Mouse (Mus musculus) macrophage (primary cell): Measurements from ENCODE around the gene Ift43. TPM values are rescaled to one million over a fixed set of nuclear protein-coding genes. Genes with fewer than 3 reads are reported as not detected.

Source experiments
- H3K27ac ChIP-seq: fragments of 350-480 bp; formaldehyde crosslinking; 2 replicates; pipeline ENCODE4 v1.9.0; 2021
- H3K36me3 ChIP-seq: fragments of 350-480 bp; formaldehyde crosslinking; 2 replicates; pipeline ENCODE4 v1.9.0; 2021; ENCODE audit errors: inconsistent target
- H3K4me3 ChIP-seq: fragments of 350-480 bp; formaldehyde crosslinking; 2 replicates; pipeline ENCODE4 v1.9.0; 2021; ENCODE audit errors: inconsistent target
- H3K79me2 ChIP-seq: fragments of 350-480 bp; formaldehyde crosslinking; 2 replicates; pipeline ENCODE4 v1.9.0; 2021; ENCODE audit errors: inconsistent target
- WGBS: methylation state at CpG from one replicate; pipeline ENCODE4 v1.1.7; 2026; ENCODE audit warnings: inconsistent platforms; ENCODE audit not compliant: missing documents; 5-methylcytosine and 5-hydroxymethylcytosine counted together
- polyA plus RNA-seq: library from polyadenylated mRNA; stranded (reverse); fragments of 250-400 nt; gene quantifications from 3 replicates; pipeline ENCODE4 v1.2.4, GENCODE M21; 2018; ENCODE audit warnings: inconsistent platforms

Ift43 gene
- polyA plus RNA-seq, 1 experiment from 2014 or later = 13.1 TPM

- Histone ChIP-seq H3K36me3 (no peaks in the 10 kb centered on the region), H3K27ac (no peak overlapping the region), H3K4me3 (no peak overlapping the region), H3K79me2 (no peaks in the 10 kb centered on the region)
Observed at GRCm38 (mm10) chr12:86064796-86065195, 17.5 kb upstream of the Ift43 start.

- WGBS = 95% methylated on average over 6 of the region's 6 CpGs
- Histone ChIP-seq H3K36me3 (no peaks in the 10 kb centered on the region), H3K79me2 (no peaks in the 10 kb centered on the region), H3K4me3 (no peak overlapping the region), H3K27ac (no peak overlapping the region)
Observed at GRCm38 (mm10) chr12:86071432-86071831, 10.9 kb upstream of the Ift43 start.

- H3K79me2 ChIP-seq = no peaks in the 10 kb centered on the region
- H3K27ac ChIP-seq = no peak overlapping the region
- no peaks in the 10 kb centered on the region for H3K36me3 ChIP-seq
- H3K4me3 ChIP-seq = no peak overlapping the region
- WGBS = 92% methylated on average over 12 of the region's 12 CpGs
Observed at GRCm38 (mm10) chr12:86074681-86075080, 7.7 kb upstream of the Ift43 start.

- WGBS = 93% methylated on average over 7 of the region's 7 CpGs
- Histone ChIP-seq H3K4me3 (no peak overlapping the region), H3K79me2 (no peaks in the 10 kb centered on the region), H3K27ac (no peak overlapping the region), H3K36me3 (no peaks in the 10 kb centered on the region)
Observed at GRCm38 (mm10) chr12:86075358-86075757, 7.0 kb upstream of the Ift43 start.

GRCm38 (mm10) chr12:86076321-86076901, 5.9 kb upstream of the Ift43 start:
- no peaks in the 10 kb centered on the region for H3K79me2 ChIP-seq
- no peak overlapping the region for H3K27ac ChIP-seq
- no peak overlapping the region for H3K4me3 ChIP-seq
- H3K36me3 ChIP-seq = no peaks in the 10 kb centered on the region
- whole genome bisulfite sequencing = 41% methylated on average over 13 of the region's 13 CpGs

GRCm38 (mm10) chr12:86077322-86077721, 5.0 kb upstream of the Ift43 start:
- 92% methylated on average over 8 of the region's 8 CpGs for WGBS
- no peak overlapping the region for H3K4me3 ChIP-seq
- no peaks in the 10 kb centered on the region for H3K79me2 ChIP-seq
- H3K27ac ChIP-seq = no peak overlapping the region
- no peaks in the 10 kb centered on the region for H3K36me3 ChIP-seq

GRCm38 (mm10) chr12:86077736-86078135, 4.6 kb upstream of the Ift43 start:
- H3K27ac ChIP-seq = no peak overlapping the region
- H3K79me2 ChIP-seq = no peaks in the 10 kb centered on the region
- H3K4me3 ChIP-seq = no peak overlapping the region
- no peaks in the 10 kb centered on the region for H3K36me3 ChIP-seq
- 93% methylated on average over 11 of the region's 11 CpGs for WGBS

- Histone ChIP-seq H3K79me2 (no peaks in the 10 kb centered on the region), H3K4me3 (no peak overlapping the region), H3K36me3 (no peaks in the 10 kb centered on the region), H3K27ac (no peak overlapping the region)
- WGBS = 91% methylated on average over 9 of the region's 9 CpGs
Observed at GRCm38 (mm10) chr12:86078176-86078552, 4.2 kb upstream of the Ift43 start.

GRCm38 (mm10) chr12:86078553-86079201, 3.7 kb upstream of the Ift43 start, which contains the start of gene Tgfb3:
TSS of gene Tgfb3 (minus strand) at chr12:86079041.
- WGBS = 13% methylated on average over 25 of the region's 25 CpGs
- no peak within 1 kb of the TSS for H3K27ac ChIP-seq

GRCm38 (mm10) chr12:86079202-86079667, 3.1 kb upstream of the Ift43 start:
- WGBS = 1% methylated on average over 29 of the region's 31 CpGs
- peak overlapping the region; percentile 38 for H3K4me3 ChIP-seq
- H3K79me2 ChIP-seq = no peaks in the 10 kb centered on the region
- H3K27ac ChIP-seq = no peak overlapping the region
- H3K36me3 ChIP-seq = no peaks in the 10 kb centered on the region

More at GRCm38 (mm10) chr12:86078553-86079201, 3.7 kb upstream of the Ift43 start, which contains the start of gene Tgfb3:
- Histone ChIP-seq H3K79me2 (no peaks in the 10 kb centered on the region), H3K36me3 (no peaks in the 10 kb centered on the region), H3K4me3 (peak within 1 kb of the TSS; percentile 38)

- Histone ChIP-seq H3K4me3 (no peak overlapping the region), H3K27ac (no peak overlapping the region), H3K36me3 (no peaks in the 10 kb centered on the region), H3K79me2 (no peaks in the 10 kb centered on the region)
- WGBS = 93% methylated on average over 6 of the region's 7 CpGs
Observed at GRCm38 (mm10) chr12:86085873-86086272, 3.5 kb downstream of the Ift43 start.

GRCm38 (mm10) chr12:86086550-86086949, 4.2 kb downstream of the Ift43 start:
- Histone ChIP-seq H3K27ac (no peak overlapping the region), H3K36me3 (no peaks in the 10 kb centered on the region), H3K4me3 (no peak overlapping the region), H3K79me2 (no peaks in the 10 kb centered on the region)
- WGBS = 87% methylated on average over 6 of the region's 8 CpGs

- no peak overlapping the region for H3K27ac ChIP-seq
- 87% methylated on average over 6 of the region's 7 CpGs for WGBS
- H3K79me2 ChIP-seq = no peaks in the 10 kb centered on the region
- H3K36me3 ChIP-seq = no peaks in the 10 kb centered on the region
- no peak overlapping the region for H3K4me3 ChIP-seq
Observed at GRCm38 (mm10) chr12:86088042-86088441, 5.7 kb downstream of the Ift43 start.

- Histone ChIP-seq H3K4me3 (no peak overlapping the region), H3K27ac (no peak overlapping the region), H3K79me2 (no peaks in the 10 kb centered on the region), H3K36me3 (no peaks in the 10 kb centered on the region)
- WGBS = 86% methylated on average over 4 of the region's 4 CpGs
Observed at GRCm38 (mm10) chr12:86090764-86091163, 8.4 kb downstream of the Ift43 start.

- Histone ChIP-seq H3K4me3 (no peak overlapping the region), H3K36me3 (no peaks in the 10 kb centered on the region), H3K79me2 (no peaks in the 10 kb centered on the region), H3K27ac (no peak overlapping the region)
- 65% methylated on average over 18 of the region's 18 CpGs for whole genome bisulfite sequencing
Observed at GRCm38 (mm10) chr12:86091601-86092132, 9.3 kb downstream of the Ift43 start.
